Mouse (Mus musculus) stomach, embryonic 16.5 days (tissue): ENCODE data around the gene Sema6d. TPM values are rescaled to one million over a fixed set of nuclear protein-coding genes. Genes with fewer than 3 reads are reported as not detected.

Source experiments
- ATAC-seq: fragments of 200-750 bp; cut with Nextera tagmentation; 2 replicates; pipeline ENCODE4 v1.8.0; 2017; ENCODE audit warnings: moderate number of reproducible peaks, moderate TSS enrichment; ENCODE audit not compliant: insufficient read depth, low FRiP score
- H3K27ac ChIP-seq: fragments of 300-500 bp; sonication (generic); 2 replicates; pipeline ENCODE4 v1.5.1; 2014; ENCODE audit warnings: low read length
- H3K27me3 ChIP-seq: fragments of 300-500 bp; sonication (generic); 2 replicates; pipeline ENCODE4 v1.6.1; 2014; ENCODE audit warnings: low read length, control low read depth, mixed read lengths; ENCODE audit not compliant: control insufficient read depth, insufficient read depth
- H3K36me3 ChIP-seq: fragments of 300-500 bp; sonication (generic); 2 replicates; pipeline ENCODE4 v1.6.1; 2014; ENCODE audit warnings: low read length; ENCODE audit not compliant: control insufficient read depth, insufficient read depth
- H3K4me1 ChIP-seq: fragments of 300-500 bp; sonication (generic); 2 replicates; pipeline ENCODE4 v1.6.1; 2014; ENCODE audit warnings: low read length, control low read depth, mixed read lengths; ENCODE audit not compliant: control insufficient read depth, insufficient read depth
- H3K4me2 ChIP-seq: fragments of 300-500 bp; sonication (generic); 2 replicates; pipeline ENCODE4 v1.6.1; 2014; ENCODE audit warnings: low read depth, low read length, mixed read lengths
- H3K4me3 ChIP-seq: fragments of 300-500 bp; sonication (generic); replicated peaks from 2 replicates; pipeline ENCODE4 v1.5.1; 2014; ENCODE audit warnings: mild to moderate bottlenecking, low read length
- H3K9ac ChIP-seq: fragments of 300-500 bp; sonication (generic); 2 replicates; pipeline ENCODE4 v1.6.1; 2014; ENCODE audit warnings: low read length
- H3K9me3 ChIP-seq: fragments of 300-500 bp; sonication (generic); replicated peaks from 2 replicates; pipeline ENCODE4 v1.6.1; 2016; ENCODE audit warnings: low read length, control low read depth; ENCODE audit not compliant: control insufficient read depth
- WGBS: fragments of 180-500 bp; shearing (Covaris S2); extraction: QIAGEN DNeasy Blood & Tissue Kit; methylation state at CpG from one replicate; pipeline ENCODE4 v1.1.7; 2014; 5-methylcytosine and 5-hydroxymethylcytosine counted together
- polyA plus RNA-seq: library from polyadenylated mRNA; unstranded; fragments of >200 nt; fragmentation: Nextera tagmentation; extraction: Ambion mirVana; gene quantifications from 2 replicates; pipeline ENCODE4 v1.2.1, GENCODE M21; 2015

Gene Sema6d
- polyA plus RNA-seq, 1 experiment from 2014 or later, result 10.4 TPM

DNA sequence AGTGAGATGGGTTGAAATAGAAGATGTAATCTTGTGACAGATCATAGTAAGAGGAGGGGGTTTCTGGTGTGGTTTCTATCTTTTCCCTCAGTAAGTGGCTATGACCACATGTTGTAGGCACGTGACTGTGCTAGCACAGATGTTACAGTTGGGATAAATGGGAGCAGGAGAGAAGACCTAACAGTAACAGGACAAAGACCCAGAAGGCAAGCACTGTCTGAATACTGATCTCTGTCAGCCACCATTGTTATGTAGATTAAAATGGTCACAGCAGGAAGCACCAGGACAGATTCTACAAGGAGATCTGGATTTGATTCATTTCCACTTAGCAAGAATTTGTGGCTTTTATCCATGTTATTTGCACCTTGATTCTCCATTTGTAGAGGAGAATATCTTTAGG, 55.8 kb downstream of the Sema6d start:
- Histone ChIP-seq H3K4me1 (no peaks in the 10 kb centered on the region), H3K36me3 (no peaks in the 10 kb centered on the region), H3K4me3 (no peak overlapping the region), H3K9me3 (no peaks in the 10 kb centered on the region), H3K27ac (no peak overlapping the region), H3K9ac (no peak overlapping the region), H3K4me2 (no peak overlapping the region), H3K27me3 (no peaks in the 10 kb centered on the region)
- 29% methylated on average over 1 of the region's 1 CpGs for WGBS
- no peak for ATAC-seq

DNA sequence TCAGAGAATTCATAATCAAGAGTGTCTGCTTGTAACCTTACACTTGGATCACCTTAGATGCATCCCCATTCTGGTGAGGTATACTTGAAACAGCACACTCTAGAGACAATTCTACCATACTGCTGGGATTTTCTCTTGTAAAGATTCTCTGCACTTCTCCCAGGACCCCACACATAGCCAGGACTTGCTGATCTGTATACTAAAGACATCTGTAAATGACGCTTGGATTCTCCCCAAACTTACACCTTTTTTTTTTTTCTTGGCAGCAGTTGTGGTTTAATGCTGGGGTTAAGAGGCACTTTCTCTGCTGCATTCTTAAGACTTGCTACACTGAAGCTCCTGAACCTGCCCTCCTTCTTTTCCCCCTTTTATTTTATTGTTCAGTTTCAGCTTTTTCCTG, 68.4 kb downstream of the Sema6d start:
- Histone ChIP-seq H3K9me3 (no peaks in the 10 kb centered on the region), H3K4me1 (0 out of 2 replicates have a peak, but pooled peaks cover 3% of the 10 kb centered on the region), H3K27me3 (no peaks in the 10 kb centered on the region), H3K4me3 (no peak overlapping the region), H3K27ac (no peak overlapping the region), H3K9ac (no peak overlapping the region), H3K4me2 (no peak overlapping the region), H3K36me3 (no peaks in the 10 kb centered on the region)
- no peak for ATAC-seq
- WGBS, result 18% methylated on average over 1 of the region's 1 CpGs

DNA sequence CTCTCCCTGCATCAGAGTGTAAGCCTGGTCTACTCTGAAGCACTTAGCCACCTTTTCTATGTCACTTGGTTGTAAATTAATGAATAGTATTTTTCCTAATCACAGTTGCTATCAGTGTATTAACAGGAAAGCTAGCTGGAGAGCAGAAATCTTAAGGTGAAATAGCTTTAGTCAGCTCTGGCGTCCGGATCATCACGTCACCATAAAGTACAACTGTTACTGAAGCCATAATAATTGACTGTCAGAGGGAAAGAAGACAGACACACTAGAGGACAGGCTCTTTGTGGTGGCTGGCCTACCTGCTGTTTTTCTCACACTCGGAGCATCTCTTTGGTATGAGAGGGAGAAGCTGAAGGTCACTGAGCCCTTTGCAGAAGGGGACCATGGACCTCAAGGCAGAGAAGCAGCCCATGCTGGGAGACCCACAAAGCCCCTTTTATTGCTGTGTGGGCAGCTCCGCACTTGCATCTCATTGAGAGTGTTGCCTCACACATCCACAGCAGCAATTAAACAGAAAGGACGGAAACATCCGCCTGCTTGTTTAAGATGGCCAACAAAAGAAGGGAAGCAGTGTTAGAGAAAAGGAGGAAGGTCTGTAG, 72.3 kb downstream of the Sema6d start:
- Histone ChIP-seq H3K4me1 (0 out of 2 replicates have a peak, but pooled peaks cover 3% of the 10 kb centered on the region), H3K9me3 (no peaks in the 10 kb centered on the region), H3K36me3 (no peaks in the 10 kb centered on the region), H3K4me3 (no peak overlapping the region), H3K27me3 (no peaks in the 10 kb centered on the region), H3K9ac (no peak overlapping the region), H3K4me2 (no peak overlapping the region), H3K27ac (no peak overlapping the region)
- no peak for ATAC-seq
- 67% methylated on average over 7 of the region's 7 CpGs for WGBS

DNA sequence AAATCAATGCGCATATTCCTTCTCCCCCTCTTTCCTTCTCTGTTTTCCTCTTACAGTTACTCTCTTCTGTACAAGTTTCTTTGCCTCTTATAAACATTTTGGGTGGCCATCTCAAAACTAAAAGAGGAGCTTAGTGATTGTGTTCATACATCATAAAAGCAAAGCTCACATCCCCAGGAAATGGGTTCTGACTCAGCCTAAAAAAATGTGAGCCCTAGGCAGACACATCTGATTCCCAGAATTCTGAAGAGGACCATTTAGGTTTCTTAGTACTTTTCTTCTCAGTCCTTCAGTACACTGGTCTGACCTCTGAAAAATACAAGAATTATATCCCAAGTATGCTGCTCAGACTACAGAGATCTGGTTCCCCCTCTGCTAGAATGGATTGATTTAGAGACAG, 78.6 kb downstream of the Sema6d start:
- Histone ChIP-seq H3K4me3 (no peak overlapping the region), H3K9ac (no peak overlapping the region), H3K27me3 (no peaks in the 10 kb centered on the region), H3K9me3 (no peaks in the 10 kb centered on the region), H3K4me2 (no peak overlapping the region), H3K4me1 (no peaks in the 10 kb centered on the region), H3K36me3 (no peaks in the 10 kb centered on the region), H3K27ac (no peak overlapping the region)
- no peak for ATAC-seq
- WGBS, result 83% methylated on average over 1 of the region's 1 CpGs

DNA sequence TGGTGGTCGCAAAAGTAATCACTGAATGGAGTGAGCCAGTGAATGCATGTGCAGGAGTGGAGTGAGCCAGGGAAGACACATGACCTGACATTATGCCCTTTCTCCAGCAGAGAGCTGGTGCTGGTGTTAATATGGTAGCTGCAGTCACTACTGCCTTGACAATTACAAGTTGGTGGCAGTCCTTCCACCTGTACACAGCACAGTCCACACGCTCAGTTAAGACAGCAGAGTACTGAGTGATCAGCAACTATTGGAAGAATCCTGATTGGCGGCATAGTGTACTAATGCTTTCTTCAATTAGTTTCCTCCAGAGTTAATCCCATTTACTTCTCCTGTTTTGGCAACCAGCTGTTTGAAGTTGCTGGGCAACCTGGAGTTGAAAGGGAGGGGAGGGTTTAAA, 81.9 kb downstream of the Sema6d start:
- Histone ChIP-seq H3K4me2 (no peak overlapping the region), H3K9me3 (no peaks in the 10 kb centered on the region), H3K4me1 (no peaks in the 10 kb centered on the region), H3K27ac (no peak overlapping the region), H3K9ac (no peak overlapping the region), H3K27me3 (no peaks in the 10 kb centered on the region), H3K4me3 (no peak overlapping the region), H3K36me3 (no peaks in the 10 kb centered on the region)
- ATAC-seq, result no peak
- 83% methylated on average over 3 of the region's 3 CpGs for WGBS

DNA sequence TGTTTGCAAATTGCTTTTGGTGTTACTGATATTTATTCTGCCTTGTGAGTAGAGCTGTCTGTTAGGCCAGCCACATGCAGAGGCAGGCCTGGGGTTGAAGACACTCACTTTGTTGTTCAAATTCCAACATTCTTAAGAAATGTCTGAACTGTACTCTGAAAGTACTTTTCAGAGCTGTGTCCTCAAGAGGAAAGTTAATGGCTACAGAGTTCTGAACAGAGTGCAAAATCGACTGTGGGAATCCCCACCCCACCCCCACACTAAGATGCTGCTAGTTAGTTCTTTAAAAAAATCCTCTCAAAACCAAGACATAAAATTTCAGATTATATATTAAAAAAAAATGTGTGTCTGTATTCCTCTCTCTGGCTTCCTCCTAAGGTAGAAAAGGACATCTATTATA, 86.5 kb downstream of the Sema6d start:
- Histone ChIP-seq H3K27ac (no peak overlapping the region), H3K4me2 (no peak overlapping the region), H3K4me3 (no peak overlapping the region), H3K27me3 (no peaks in the 10 kb centered on the region), H3K9me3 (no peaks in the 10 kb centered on the region), H3K36me3 (no peaks in the 10 kb centered on the region), H3K4me1 (no peaks in the 10 kb centered on the region), H3K9ac (no peak overlapping the region)
- ATAC-seq, result no peak
- 33% methylated on average over 1 of the region's 1 CpGs for WGBS

DNA sequence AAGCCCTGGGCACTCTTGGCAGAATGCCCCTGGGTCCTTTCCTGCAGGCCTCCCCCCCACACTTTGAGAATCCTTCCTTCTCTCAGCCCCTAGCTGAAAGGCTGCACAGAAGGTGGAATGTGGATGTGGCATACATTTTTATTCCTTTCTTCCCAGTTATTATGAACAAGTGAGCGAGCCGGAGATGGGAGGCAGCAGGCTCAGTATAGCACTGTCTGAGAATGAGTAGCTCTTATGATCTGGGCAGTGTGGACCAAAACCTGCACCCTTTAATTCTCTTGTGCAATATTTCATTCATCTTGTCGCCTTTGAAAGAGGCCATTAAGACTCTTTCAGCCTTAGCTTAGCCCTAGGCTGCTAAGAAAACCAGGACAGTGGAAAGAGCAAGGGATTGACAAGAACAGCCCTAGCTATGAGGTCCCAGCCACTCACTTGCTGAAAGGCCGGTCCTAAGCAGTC, 87.0 kb downstream of the Sema6d start:
- Histone ChIP-seq H3K9ac (no peak overlapping the region), H3K36me3 (no peaks in the 10 kb centered on the region), H3K27me3 (no peaks in the 10 kb centered on the region), H3K4me2 (no peak overlapping the region), H3K9me3 (no peaks in the 10 kb centered on the region), H3K4me1 (no peaks in the 10 kb centered on the region), H3K27ac (no peak overlapping the region), H3K4me3 (no peak overlapping the region)
- ATAC-seq, result no peak
- 71% methylated on average over 4 of the region's 4 CpGs for WGBS

DNA sequence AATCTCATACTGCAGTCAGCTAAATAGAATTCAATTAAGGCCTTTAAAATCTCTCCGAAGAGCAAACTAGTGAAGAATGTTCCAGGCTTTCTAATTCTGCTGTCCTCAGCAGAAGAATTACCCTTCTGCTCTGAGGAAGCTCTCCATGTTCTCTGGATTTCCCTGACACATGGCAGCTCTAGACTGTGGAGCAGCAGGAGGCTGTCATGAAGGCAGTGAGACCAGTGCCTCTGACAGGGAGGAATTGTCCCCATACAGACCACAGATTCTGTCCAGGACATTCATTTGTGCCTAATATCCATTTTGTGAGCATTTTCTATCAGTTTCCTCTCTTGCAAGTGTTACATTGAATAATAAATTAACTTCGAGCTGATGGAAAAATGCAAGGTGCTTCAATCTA, 99.5 kb downstream of the Sema6d start:
- WGBS, result 81% methylated on average over 2 of the region's 2 CpGs
- Histone ChIP-seq H3K36me3 (no peaks in the 10 kb centered on the region), H3K27ac (no peak overlapping the region), H3K9ac (no peak overlapping the region), H3K27me3 (no peaks in the 10 kb centered on the region), H3K4me3 (no peak overlapping the region), H3K4me2 (no peak overlapping the region), H3K9me3 (no peaks in the 10 kb centered on the region), H3K4me1 (no peaks in the 10 kb centered on the region)
- no peak for ATAC-seq

DNA sequence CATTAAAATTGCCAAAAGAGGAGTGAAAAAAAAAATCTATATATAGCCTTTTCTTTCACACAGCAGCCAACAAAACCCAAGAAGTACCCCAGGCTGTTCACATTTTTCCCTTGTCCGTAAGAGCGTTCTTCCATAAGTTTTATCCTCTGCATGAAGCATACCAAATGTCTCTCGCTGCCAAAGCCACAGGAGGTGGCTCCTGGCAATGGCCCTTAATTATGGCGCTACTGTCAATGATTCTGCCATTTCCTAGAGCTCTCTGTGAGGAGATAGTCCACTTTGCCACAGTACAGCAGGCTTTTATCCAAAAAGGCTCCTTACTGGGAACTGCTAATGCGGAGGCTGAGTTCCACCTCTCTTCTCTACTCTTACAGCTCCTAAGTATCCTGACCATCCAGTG, 104.3 kb downstream of the Sema6d start:
- no peak for ATAC-seq
- Histone ChIP-seq H3K4me1 (no peaks in the 10 kb centered on the region), H3K36me3 (no peaks in the 10 kb centered on the region), H3K4me3 (no peak overlapping the region), H3K27me3 (no peaks in the 10 kb centered on the region), H3K9me3 (no peaks in the 10 kb centered on the region), H3K9ac (no peak overlapping the region), H3K4me2 (no peak overlapping the region), H3K27ac (no peak overlapping the region)
- 90% methylated on average over 5 of the region's 5 CpGs for WGBS
